Mouse (Mus musculus) small intestine, adult 2 months (tissue): Measurements from ENCODE around the gene Cngb1. TPM values are rescaled to one million over a fixed set of nuclear protein-coding genes. Genes with fewer than 3 reads are reported as not detected.

Experiments
- H3K27ac ChIP-seq: fragments of 200-500 bp; 2 replicates; pipeline ENCODE4 v1.5.1; 2012; ENCODE audit warnings: low read depth, low read length, control low read depth, inconsistent platforms; ENCODE audit not compliant: insufficient read depth
- H3K27me3 ChIP-seq: fragments of 200-500 bp; 2 replicates; pipeline ENCODE4 v1.6.1; 2012; ENCODE audit warnings: mild to moderate bottlenecking, moderate library complexity, low read length, inconsistent platforms; ENCODE audit not compliant: control insufficient read depth, insufficient read depth
- H3K36me3 ChIP-seq: fragments of 200-500 bp; 2 replicates; pipeline ENCODE4 v1.6.1; 2012; ENCODE audit warnings: mild to moderate bottlenecking, low read length, control low read depth, inconsistent platforms; ENCODE audit not compliant: control insufficient read depth, insufficient read depth
- H3K4me1 ChIP-seq: fragments of 200-500 bp; 2 replicates; pipeline ENCODE4 v1.6.1; 2012; ENCODE audit warnings: low read length, inconsistent platforms, mixed read lengths; ENCODE audit not compliant: control insufficient read depth, insufficient read depth, insufficient read length
- H3K4me3 ChIP-seq: fragments of 200-500 bp; 2 replicates; pipeline ENCODE4 v1.5.1; 2012; ENCODE audit warnings: low read depth, mild to moderate bottlenecking, control low read depth, inconsistent platforms, low read length, moderate library complexity
- CTCF ChIP-seq: fragments of 200-500 bp; IDR thresholded peaks from 2 replicates; pipeline ENCODE4 v1.5.1; 2012; ENCODE audit warnings: low read depth, mild to moderate bottlenecking, control low read depth, inconsistent platforms, low read length, moderate library complexity, mixed read lengths; ENCODE audit not compliant: insufficient replicate concordance, insufficient read length; ENCODE audit errors: extremely low read depth
- POLR2A ChIP-seq: fragments of 200-500 bp; IDR thresholded peaks from 2 replicates; pipeline ENCODE4 v1.6.1; 2012; ENCODE audit warnings: low read depth, mild to moderate bottlenecking, control low read depth, inconsistent platforms, low read length, moderate library complexity
- WGBS: fragments of 180-500 bp; shearing (Covaris S2); methylation state at CpG from one replicate; pipeline ENCODE4 v1.1.7; 2018; 5-methylcytosine and 5-hydroxymethylcytosine counted together
- polyA plus RNA-seq: library from polyadenylated mRNA; depleted of rRNA; stranded (reverse); fragments of >200 nt; gene quantifications from 2 replicates; pipeline ENCODE4 v1.2.3, GENCODE M21; 2012

Gene Cngb1
- polyA plus RNA-seq, 1 experiment: 0.15 TPM

DNA sequence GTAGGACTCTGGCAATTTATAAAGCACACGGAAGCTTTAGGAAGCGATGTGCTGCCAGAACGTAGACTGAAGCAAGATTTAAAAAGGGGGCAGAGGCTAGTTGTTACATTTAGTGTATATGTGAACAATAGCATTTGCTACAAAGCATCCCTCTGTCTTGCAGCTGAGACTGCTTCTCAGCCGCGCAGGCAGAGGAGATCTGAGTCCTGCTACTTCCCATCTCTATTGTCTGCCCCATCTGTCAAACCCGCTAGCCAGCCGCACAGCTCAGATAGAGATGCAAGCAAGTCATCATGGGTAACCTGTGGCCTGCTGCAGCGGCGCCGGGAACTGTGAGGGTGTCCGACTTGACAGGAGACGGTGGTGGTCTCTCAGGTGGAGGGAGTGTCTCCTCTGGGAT, 35.9 kb downstream of the Cngb1 start:
- TF ChIP-seq POLR2A: no peak
- TF ChIP-seq CTCF: no peak
- H3K27ac ChIP-seq: no peak overlapping the region
- no peaks in the 10 kb centered on the region for H3K4me1 ChIP-seq
- no peaks in the 10 kb centered on the region for H3K27me3 ChIP-seq
- 82% methylated on average over 12 of the region's 12 CpGs for WGBS
- no peaks in the 10 kb centered on the region for H3K36me3 ChIP-seq
- H3K4me3 ChIP-seq: no peak overlapping the region

DNA sequence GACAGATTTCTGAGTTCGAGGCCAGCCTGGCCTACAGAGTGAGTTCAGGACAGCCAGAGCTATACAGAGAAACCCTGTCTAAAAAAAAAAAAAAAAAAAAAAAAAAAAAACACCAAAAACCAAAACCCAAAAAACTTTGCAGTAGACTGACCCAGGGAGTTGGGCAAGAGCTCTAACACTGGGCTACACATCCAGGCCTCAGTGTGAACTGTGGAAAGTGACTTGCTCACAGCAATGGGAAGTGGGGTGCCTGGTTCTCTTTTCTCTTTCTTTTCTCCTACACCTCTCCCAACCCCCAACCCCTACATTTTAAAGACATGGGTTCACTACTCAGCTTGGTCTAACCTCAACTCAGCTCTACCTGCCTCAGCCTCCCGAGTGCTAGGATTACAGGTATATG, 44.2 kb downstream of the Cngb1 start:
- Histone ChIP-seq H3K4me1 (no peaks in the 10 kb centered on the region), H3K36me3 (no peaks in the 10 kb centered on the region), H3K27me3 (no peaks in the 10 kb centered on the region), H3K27ac (no peak overlapping the region), H3K4me3 (no peak overlapping the region)
- 82% methylated on average over 2 of the region's 2 CpGs for WGBS
- TF ChIP-seq CTCF: no peak
- no peak for TF ChIP-seq POLR2A

DNA sequence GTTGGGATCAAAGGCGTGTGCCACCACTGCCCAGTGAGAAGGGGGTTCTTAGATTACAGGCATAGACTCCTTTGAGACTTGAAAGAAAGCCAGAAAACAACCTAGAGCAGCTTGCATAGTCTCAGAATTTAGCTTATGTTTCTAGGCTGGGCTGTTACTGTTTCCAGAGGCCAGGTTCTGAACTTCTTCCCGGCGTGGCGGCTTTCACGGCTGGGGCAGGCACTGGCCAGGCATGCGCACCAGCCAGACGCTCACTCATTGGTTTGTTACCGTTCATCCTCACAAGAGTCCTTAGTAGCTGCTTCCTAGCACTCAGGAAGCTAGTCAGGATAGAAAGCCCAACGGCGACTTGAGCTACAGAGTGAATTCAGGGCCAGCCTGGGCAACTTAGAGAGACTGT, 50.8 kb downstream of the Cngb1 start:
- TF ChIP-seq CTCF: no peak
- TF ChIP-seq POLR2A: no peak
- no peaks in the 10 kb centered on the region for H3K36me3 ChIP-seq
- H3K27me3 ChIP-seq: no peaks in the 10 kb centered on the region
- 85% methylated on average over 10 of the region's 10 CpGs for WGBS
- H3K4me1 ChIP-seq: no peaks in the 10 kb centered on the region
- no peak overlapping the region for H3K27ac ChIP-seq
- H3K4me3 ChIP-seq: no peak overlapping the region

DNA sequence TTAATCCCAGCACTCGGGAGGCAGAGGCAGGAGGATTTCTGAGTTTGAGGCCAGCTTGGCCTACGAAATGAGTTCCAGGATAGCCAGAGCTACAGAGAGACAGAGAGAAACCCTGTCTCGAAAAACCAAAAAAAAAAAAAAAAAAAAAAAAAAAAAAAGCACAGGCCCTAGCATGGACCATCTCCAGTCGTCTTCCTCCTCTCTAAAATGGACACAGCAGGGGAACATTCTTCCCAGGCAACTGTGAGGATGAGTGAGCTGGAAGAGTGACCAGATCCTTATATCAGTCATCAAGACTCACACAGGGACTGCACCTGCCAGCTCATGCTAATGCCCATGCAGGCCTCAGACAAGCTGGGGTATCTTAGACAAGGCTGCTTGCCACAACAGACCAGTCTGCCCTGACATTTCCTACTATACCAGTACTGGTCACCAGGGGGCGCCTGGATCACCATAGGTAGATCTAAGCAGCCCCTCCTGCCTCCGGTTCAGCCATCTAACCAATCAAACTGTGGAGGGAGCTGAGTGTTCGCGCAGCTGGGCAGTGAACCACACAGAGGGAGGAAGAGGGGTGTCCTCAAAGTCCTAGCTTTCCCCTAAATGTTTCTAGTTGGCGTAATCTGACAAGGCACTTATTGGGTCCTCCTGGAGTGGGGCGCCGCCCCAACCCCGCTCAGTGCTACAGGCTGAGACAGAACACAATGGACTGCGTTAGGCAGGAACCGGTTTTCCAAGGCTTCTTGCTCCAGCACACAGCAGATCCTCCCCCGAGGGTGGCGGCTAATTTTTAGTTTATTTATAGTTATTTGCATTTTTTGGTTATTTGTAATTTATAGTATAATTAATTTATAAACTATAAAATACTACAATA, 51.6 kb downstream of the Cngb1 start:
- TF ChIP-seq CTCF (peak; percentile 89; the same call in 1 of the 2 replicates), POLR2A (no peak)
- no peak overlapping the region for H3K27ac ChIP-seq
- peak overlapping the region; percentile 46 for H3K4me3 ChIP-seq
- H3K27me3 ChIP-seq: no peaks in the 10 kb centered on the region
- WGBS: 19% methylated on average over 16 of the region's 16 CpGs
- H3K4me1 ChIP-seq: no peaks in the 10 kb centered on the region
- H3K36me3 ChIP-seq: no peaks in the 10 kb centered on the region

DNA sequence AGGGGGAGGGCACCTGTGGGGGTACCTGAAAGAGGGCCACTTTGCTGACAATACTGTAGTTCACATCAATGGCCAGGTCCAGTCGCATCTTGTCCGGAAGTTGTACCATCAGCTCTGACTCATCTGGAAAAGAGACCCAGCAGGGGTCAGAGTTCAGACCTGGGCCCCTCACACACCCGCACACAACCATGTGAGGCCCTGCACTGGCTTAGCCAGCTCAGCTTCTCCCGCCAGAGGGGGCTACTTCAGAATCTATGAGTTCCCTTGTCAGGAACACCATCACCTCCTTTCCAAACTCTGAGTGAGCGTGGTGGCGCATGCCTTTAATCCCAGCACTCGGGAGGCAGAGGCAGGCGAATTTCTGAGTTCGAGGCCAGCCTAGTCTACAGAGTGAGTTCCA, 54.3 kb downstream of the Cngb1 start:
- no peaks in the 10 kb centered on the region for H3K4me1 ChIP-seq
- WGBS: 55% methylated on average over 9 of the region's 9 CpGs

DNA sequence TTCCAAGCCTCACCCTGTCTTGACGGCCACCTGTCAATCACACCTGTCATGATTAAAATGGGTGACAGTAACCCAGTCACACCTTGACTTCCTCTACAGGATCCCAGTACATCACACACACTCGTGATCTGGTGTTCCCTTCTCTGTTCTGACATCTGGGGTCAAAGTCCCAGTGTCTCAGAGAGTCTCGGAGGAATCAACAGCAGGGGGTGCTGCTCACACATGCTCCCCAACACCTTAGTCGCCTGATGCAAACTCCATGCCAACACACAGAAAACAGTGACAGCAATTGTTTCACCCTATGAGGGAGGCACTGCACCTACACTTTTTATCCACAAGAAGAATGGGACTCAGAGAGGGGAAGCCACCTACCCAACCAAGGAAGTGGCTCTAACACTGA, 56.5 kb downstream of the Cngb1 start:
- Histone ChIP-seq H3K27me3 (no peaks in the 10 kb centered on the region), H3K36me3 (no peaks in the 10 kb centered on the region), H3K4me1 (peaks cover 2% of the 10 kb centered on the region; the same call in 1 of the 2 replicates), H3K4me3 (no peak overlapping the region), H3K27ac (no peak overlapping the region)
- peak; percentile 36; the same call in 1 of the 2 replicates for TF ChIP-seq CTCF
- no peak for TF ChIP-seq POLR2A
- WGBS: 20% methylated on average over 4 of the region's 4 CpGs

More for the DNA sequence above, 54.3 kb downstream of the Cngb1 start:
- H3K27me3 ChIP-seq: no peaks in the 10 kb centered on the region
- H3K4me3 ChIP-seq: no peak overlapping the region
- H3K36me3 ChIP-seq: no peaks in the 10 kb centered on the region
- H3K27ac ChIP-seq: no peak overlapping the region
- no peak for TF ChIP-seq POLR2A
- no peak for TF ChIP-seq CTCF

DNA sequence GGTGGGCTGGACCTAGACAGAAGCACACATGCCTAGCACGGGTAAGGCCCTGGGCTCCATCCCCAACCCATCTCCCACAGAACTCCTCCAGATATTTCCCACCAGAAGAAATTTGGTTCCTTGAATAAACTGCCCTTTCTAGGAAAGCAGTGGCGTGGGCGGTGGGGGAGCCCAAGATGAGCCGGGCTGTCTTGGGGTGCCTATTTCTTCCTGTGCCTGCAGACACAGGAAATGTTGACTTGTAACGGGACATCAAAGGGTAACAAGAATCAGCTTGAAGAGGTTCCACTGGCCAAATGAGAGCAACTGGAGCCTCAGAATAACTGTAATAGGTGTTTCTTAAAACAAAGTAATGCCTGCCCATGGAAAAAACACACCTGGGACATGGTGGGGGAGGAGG, 59.1 kb downstream of the Cngb1 start:
- Histone ChIP-seq H3K36me3 (no peaks in the 10 kb centered on the region), H3K27me3 (no peaks in the 10 kb centered on the region), H3K27ac (no peak overlapping the region), H3K4me1 (peaks cover 2% of the 10 kb centered on the region; the same call in 1 of the 2 replicates), H3K4me3 (no peak overlapping the region)
- no peak for TF ChIP-seq CTCF
- TF ChIP-seq POLR2A: no peak
- 77% methylated on average over 5 of the region's 5 CpGs for WGBS
